Mouse (Mus musculus): ENCODE measurements around the gene Slc4a5.
A peak's percentile ranks its signal among the peaks of the same experiment; 100 is the strongest.

The Slc4a5 gene

DNA sequence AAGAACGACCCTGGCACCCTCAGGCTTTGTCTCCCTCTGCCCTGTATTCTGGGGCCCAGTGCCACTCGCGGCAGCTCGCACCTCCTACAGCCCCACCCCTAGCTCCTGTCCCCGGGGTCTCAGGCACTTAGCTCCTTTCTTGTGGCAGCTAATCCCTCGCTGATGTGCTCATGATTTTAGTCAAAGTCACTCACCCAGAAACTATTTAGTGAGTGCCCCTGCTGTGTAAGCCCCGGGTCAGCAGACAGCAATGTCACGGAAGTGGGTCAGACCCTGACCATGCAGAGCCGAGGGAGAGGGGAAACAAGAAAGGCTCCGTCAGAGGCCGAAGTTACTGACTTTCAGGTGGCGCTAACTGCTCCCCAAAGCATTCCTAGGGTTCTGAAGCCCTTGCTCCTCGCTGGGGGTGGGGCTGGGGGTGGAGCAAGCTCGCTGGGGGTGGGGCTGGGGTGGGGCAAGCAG is 14.7 kb downstream of the Slc4a5 start:
- DNase-seq: peak; percentile 50 to 67

DNA sequence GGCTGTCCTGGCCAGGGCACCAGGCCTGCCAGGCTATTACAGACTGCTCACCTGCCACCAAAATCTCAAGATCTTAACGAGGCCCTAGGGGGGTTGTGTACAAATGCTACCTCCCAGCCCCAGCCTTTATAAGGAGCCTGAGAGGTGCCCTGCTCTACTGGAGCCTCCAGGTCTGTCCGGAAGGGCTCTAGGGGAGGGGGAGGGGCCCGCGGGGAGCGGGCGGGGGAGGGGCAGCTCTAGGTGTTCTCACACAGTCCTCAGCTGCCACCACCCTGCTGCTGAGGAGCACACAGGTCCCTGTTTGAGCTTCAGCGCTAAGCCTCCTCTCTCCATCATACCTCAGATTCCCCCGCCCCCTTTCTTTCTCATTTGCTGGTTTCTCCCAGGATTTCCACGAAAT is 17.5 kb downstream of the Slc4a5 start:
- DNase-seq: peak in 1 of 2 experiments; percentile 46

DNA sequence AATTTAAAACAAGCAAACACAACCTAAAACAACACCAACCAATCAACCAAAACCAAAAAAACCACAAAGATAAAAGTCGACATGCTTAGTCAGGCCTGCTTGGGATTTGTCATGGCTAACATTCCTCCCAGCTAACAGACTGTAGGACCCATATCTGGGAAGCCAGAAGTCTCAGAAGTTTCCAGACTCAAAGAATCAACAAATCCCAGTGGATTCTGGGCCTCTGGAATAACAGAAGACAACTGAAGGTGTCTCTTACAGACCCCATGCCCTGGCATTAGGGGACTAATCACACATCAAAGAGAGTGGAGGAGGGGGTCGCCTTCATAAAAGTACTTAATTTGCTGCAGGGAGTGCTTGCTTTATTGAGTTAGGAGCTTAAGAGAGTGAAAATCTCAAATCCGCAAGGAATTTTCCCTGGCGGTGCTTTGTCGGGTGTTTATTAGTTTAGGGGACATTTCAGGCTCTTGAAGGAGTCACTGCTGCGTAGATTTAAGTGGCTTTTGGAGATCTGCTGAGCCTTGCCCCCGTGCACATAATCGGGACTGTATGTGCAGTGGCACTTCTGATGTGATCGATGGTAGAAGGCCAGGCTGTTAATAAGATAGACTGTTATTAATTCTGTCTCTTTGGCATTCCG is 24.9 kb downstream of the Slc4a5 start:
- DNase-seq: no peak

DNA sequence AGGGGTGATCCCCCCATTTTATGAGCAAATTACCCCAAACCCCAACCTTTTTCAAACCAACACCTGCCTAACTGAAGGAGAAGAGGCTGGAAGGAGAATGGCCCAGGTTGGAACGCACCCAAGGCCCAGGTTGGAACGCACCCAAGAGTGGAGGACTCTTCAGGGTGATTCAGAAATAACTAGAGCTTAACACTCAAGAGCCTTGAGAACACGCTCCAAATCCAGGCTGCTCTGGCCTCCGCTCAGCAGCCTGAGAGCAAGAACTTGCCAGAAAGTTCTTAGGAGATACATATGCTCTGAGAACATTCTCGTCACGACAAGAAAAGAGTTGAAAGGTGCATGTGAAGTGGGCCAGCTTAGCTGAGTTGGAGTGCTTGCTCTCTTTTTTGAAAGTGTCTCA is 25.5 kb downstream of the Slc4a5 start:
- peak; percentile 77 to 80 for DNase-seq

DNA sequence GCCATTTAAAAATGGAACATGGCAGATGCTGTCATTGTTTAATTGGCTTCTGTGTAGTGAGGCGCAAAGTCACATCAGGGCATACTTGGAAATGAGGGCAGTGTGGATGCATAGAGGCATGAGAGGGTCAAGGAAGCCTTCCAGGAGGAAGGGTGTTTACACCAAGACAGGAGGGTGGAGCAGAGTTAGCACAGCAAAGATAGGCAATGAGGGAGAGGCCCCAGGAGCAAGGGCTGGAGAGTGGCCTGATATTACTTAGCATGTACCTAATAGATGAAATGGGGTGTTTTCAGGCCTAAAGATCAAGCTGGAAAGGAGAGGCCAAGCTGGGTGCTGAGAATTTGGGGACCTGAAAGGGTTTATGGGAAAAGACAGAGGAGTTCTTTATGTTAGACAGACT is 26.4 kb downstream of the Slc4a5 start:
- DNase-seq: no peak

DNA sequence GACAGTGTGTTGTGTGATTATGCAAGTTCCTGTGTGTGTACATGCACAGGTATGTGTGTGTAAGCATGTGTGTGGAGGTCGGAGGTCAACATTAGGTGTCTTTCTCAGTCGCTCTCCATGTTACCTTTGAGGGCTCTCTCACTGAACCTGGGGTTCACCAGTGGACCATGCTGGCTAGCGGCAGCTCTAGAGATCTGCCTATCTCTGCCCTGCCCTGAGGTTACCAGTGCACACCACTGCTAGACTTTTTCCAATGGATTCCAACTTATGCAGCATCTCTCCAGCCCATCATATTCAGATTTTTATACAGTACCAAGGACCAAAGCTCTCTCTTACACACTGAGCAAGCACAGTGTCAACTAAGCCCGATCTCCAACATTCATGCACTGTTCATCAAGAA is 27.1 kb downstream of the Slc4a5 start:
- DNase-seq: no peak

DNA sequence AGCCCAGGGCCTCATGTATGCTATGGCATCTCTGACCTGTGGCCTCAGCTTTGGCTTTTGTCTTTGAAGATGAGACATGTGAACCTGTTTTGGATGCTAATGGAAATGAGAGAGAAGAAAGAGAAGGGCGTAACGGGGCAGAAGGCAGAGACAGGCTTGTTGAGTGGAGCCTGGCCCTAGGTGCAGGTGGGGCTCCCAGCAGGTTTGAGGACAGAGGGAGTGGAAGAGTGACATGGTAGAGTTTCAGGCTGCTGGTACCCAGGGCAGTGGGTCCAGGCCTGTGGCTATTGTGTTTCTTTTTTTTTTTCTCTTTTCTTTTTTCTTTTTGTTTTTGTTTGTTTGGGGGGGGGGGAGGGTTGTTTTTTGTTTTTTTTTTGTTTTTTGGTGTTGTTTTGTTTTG is 27.5 kb downstream of the Slc4a5 start:
- DNase-seq: no peak

DNA sequence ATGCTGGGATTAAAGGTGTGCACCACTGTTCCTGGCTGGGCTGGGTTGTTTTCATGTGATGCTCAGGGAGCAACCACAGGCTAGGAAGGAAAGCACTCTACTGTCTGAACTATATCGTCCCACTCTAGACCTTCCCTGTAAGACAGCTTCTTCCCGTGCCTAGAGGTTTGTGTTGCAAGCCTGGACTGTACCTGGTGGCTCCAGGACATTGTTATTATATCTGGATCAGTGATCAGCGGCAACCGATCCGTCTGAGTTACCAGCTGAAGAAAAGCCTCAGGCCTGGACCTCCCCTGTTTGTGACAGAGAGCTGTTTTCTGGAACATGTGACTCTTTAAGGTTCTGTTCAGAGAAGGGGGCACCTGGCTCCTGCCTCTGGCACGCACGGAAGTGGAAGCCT is 34.6 kb downstream of the Slc4a5 start:
- no peak for DNase-seq

DNA sequence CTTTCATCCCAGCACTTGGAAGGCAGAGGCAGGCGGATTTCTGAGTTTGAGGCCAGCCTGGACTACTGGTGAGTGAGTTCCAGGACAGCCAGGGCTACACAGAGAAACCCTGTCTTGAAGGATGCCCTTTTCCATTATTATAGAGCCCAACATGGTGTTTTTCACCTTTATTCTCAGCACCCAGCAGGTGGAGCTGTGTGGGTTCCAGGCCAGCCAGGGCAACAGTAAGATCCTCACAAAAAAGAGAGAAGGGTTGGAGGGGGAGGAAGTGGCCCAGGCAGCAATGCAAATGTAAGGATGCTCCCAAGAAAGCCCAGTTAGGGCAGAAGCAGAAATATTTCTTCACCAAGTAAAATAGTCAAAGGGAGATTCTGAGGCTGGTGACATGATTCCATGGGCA is 44.9 kb downstream of the Slc4a5 start:
- no peak for DNase-seq

DNA sequence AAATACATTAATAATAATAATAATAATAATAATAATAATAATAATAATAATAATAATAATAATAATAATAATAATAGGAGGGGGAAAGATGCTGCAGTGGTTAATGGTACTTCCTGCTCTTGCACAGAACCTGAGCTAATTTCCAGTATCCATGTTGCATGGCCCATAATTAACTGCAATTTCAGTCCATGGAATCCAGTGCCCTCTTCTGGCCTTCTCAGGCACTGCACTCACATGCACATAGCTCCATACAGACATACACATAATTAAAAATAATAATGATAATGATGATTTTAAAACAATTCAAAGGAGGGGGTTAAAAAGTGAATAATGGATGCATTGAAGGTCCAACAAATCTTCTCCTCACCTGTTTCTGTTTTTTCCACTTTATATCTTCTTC is 45.6 kb downstream of the Slc4a5 start:
- DNase-seq: peak in 1 of 2 experiments; percentile 13

DNA sequence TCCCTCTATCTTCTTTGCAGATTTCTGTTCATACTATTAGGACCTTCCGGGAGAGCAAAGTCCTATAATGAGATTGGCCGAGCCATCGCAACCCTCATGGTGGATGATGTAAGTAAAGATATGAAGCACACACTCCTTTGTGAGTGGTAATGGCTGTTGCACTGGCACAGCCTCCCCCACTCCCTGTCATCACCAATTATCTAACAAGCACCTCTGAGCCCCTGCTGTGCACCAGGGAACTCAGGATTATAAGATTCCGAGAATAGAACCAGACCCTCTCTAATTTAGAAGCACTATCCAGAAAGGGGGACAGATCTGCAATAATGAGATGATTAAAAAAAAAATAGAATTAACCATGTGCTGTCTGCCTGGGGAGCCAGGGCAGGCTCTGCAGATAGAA is 46.0 kb downstream of the Slc4a5 start:
- peak in 1 of 2 experiments; percentile 13 for DNase-seq

DNA sequence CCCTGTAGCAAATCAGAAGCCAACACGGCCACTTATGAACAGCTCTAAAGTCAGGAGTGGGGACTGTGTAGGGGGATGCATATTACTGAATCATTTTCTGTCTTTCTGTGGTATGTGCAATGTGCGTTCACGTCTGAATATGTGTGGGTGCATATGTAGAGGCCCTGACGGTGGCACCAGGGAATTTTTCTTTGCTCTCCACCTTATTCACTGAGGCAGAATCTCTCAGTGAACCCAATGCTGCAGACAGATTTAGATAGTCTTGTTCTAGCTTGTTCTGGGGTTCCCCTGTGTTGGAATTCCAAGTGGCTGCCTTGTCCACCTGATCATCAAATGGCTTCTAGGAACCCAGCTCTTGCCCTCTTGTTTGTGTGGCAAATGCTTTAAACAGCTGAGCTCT is 48.0 kb downstream of the Slc4a5 start:
- no peak for DNase-seq

DNA sequence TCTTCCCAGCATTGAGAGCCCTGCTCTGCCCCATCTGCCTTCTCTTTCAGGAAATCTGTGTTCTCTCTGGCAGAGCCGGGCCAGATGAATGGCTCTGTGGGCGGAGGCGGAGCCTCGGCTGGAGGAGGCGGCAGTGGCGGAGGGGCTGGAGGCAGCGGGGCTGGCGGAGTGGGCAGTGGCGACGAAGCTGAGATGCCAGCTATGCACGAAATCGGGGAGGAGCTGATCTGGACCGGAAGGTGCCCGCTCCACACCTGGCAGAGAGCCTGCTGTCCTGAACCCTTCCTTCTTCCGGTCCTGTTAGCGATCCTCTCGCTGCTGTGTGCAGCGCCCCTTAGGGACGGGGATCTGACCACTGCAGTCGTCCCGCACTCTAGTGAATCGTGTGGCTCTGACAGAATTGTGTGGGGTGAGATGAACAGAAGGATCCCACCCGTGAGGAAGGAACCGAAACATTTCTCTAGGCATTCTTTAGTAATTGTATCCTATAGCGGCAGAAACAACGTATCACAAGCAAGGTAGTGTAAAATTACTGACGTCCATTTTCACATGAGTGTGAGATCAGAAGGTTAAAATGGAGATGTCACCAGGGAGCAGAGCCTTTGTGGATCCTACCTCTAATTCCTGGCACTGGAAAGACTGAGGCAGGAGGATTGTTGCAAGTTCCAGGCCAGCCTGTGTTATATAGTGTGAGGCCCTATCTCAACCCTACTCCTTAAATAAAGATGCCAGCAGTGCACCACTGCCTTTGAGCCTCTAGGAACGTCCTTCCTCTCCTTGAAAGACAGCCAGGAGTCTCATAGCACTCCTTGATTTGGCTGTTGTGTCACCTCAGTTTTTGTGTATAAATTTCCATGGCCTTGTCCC is 48.7 kb downstream of the Slc4a5 start:
- DNase-seq: peak; percentile 94 to 97

DNA sequence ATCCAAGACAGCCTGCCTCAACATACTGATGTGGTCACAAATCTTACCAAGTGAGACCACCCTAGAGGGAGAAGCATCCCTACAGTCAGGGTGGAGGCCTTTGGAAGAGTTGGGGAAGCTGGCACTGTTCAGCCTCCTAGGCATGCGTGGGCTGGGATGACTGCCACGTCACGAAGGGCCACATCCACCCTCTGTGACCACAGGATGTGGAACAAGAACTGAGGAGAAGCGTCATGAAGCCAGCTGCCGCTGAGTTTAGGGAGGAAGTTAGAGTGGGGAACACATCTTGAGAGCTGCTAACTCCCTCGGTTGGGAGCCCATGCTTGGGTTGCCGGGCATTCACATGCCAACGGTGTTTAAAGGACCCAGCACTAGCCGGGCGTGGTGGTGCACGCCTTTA is 54.1 kb downstream of the Slc4a5 start:
- DNase-seq: peak in 1 of 2 experiments; percentile 34

DNA sequence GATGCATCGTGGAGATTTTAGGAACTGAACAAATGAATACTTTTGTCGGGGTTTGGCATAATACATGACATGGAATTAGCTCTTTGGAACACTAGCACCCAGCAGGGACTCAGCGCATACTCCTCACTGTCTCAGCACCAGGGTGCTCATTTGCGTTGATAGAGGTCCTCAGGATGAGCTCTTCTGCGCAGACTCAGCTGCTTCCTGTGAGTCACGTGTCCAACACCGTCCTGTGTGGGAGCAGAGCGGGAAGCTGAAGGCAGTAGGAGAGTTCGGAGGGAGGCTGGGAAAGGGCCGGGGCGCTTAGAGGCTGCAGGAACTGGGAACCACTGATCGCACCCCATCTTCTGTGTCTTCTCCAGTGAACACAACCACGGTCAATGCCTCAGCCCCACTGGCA is 57.5 kb downstream of the Slc4a5 start:
- DNase-seq: peak in 1 of 2 experiments; percentile 16

DNA sequence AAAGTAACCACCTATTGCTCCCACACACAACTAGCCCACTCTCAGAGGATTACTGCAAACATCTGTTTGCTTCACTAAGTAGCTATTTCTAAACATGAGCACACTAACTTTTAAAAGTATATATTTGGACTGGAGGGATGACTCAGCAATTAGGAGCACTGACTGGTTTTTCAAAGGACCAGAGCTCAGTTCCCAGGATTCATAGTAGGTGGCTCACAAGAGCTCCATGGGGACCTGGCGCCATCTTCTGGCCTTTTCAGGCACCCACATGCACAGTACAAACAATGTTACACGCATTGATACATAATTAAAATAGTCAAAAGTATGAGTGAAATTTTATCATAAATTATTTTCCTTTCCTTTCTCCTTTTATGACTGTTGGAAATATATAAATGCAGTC is 59.3 kb downstream of the Slc4a5 start:
- DNase-seq: peak; percentile 44 to 62

DNA sequence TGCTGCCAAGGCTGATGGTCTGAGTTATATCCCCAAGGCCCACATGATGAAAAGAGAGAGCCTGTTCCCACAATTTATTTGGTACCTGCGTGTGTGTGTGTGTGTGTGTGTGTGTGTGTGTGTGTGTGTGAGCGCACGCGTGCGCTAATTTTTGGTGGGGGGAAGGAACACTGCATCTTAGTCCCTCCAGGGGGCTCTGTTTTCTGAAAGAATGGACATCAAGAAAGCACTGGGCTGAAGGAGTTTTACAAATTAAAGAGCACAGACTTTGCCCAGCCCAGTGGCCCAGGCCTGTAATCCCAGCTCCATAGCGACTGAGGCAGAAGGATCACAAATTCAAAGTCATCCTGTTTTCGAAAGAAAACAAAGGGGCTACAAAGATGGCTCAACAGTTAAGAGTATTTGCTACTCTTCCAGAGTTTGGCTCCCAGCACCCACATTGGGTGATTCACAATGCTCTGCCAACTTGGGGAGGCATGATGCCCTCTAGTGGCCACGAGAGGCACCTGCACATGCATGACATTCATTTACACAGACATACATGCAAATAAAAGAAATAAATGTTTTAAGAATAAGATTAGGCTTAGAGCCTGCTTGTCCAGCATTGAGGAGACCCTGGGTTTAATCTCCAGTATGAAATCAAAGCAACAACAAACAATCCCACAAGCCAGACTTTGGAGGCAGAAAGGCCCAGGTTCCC is 60.8 kb downstream of the Slc4a5 start:
- peak in 1 of 2 experiments; percentile 16 for DNase-seq

DNA sequence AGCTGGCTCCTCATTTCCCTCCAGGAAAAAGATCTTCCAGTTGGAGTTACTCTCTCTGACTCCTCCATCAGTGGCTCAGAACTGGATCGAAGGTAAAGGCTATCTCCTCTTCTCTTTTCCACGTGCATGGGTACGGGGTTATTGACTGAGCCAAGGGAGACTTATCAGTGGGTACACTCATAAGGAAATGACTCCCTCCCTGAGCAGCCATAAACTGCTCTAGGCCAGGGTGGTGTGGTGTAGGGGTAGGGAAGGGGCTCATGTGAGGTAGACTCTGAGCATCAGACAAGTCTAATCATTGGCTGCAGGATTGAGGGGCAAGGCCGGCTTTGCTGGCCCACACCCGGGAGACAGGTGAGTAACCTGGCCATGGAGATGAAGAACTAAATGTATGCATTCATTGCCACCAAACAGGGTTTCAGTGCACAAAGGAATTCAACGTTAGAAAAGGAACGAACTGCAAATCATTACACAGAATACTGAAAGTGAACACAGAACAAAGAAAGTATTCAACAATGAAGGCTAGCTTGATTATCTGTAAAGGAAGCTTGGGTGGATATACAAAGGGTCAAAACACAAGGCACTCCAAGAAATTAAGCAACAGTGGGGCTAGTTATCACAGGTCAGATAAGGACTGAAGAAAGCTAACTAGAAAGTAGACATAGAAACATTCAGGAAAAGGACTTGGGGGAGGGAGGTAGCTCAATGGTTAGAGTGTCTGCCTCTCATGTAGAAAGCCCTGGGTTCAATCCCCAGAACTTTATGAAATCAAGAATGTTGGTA is 81.0 kb downstream of the Slc4a5 start:
- DNase-seq: no peak

DNA sequence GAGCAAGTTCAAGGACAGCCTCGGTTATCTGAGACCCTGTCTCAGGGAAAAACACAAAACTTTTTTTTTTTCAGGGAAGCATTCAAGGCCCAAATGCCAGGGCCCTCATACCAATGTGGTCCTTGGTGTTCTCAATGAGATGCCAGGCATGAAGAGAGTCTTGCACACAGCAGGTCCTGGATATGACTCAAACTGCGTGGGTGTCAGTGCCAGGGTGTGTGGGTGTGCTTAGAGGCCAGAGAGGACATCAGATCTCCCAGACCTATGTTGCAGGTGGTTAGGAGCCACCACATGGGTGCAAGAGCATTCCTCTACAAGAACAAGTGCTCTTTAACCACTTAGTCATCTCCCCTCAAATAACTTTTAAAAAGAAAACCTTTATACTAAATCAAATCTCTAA is 81.7 kb downstream of the Slc4a5 start:
- DNase-seq: no peak

DNA sequence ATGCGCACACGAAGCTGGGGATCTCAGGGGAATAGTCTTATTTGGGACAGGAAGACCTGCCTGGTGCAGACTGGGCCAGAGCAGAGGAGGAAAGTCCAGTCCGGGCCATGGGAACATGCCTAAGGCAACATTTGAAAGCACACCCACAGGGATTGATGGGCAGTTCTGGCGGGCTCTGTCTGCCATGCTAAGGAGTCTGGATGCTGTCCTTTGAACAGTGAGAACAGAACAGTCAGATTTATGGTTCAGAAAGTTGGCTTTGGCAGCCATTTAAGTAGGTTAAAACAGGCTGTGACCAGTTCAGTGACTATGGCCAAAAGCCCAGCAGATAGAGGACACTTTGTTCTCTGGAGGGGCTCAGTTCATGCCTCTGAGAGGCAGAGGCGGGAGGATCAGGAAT is 82.6 kb downstream of the Slc4a5 start:
- DNase-seq: peak; percentile 23 to 62

DNA sequence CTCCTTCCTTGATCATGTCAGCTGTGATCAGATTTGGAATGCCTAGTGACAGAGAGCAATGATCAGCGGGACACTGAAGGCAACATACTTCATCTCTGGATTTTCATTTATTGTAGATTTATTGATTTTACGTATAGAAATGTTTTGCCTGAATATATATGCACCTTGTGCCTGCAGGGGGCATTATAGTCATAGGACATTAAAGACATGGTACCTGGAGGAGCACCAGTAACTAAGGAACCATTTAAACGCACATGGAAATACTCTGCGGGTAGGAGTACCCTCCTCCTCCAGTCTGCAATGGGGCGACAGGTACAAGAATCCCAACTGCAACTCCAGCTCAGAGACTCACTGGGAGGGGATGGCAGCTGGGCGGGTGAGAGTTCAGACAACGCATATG is 89.4 kb downstream of the Slc4a5 start:
- no peak for DNase-seq

DNA sequence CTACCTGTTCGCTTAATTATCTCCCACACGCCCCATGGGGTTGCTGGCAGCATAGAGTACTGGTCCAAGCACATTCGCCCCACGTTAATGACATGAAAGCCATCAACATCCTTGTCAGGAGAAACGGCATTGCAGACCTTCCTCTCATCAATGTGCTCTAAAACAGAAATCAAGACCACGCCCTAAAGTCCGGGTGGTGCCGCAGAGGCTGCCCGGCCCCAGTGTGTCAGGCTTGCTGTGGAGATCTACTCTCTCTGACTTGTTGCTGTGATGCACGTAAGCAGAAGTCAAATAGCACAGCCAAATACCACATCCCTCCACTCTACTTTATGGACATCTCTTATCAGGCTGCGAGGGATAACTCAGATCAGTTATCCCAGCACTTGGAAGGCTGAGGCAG is 91.6 kb downstream of the Slc4a5 start:
- no peak for DNase-seq

DNA sequence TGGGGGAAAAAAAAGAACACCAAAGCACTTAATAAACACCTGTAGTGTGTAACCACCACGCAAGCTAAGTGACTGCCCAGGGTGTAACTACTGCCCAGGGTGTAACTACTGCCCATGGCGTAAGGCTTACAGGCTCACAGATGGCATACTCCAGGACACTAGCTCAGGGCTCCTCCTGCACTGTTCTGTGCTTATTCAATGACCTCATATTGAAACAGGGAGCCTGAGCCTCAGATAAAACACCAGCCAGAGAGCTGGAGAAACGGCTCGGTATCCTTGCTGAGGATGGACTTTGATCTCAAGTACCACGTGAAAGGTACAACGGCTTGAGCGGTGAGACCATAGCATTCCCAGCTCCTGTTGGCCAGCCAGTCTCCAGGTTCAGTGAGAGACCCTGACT is 92.4 kb downstream of the Slc4a5 start:
- peak in 1 of 2 experiments; percentile 14 for DNase-seq

Data from kidney, postnatal 25 days (tissue).